Mouse (Mus musculus): ENCODE results near the gene Gtf3a. TPM values are rescaled to one million over a fixed set of nuclear protein-coding genes. Genes with fewer than 3 reads are reported as not detected.
"Not testable (repeated sequence)": the region's sequence is repeated elsewhere in the genome, so short reads cannot be mapped to it uniquely, and the experiment has no call there.

Gtf3a gene
- 102 and 125 TPM in 2 replicates for polyA plus RNA-seq (2016; fragmentation: Nextera tagmentation; extraction: Ambion mirVana)

GRCm38 (mm10) chr5:146948508-146949088 is at the start of gene Gtf3a:
Gene Gtf3a, plus strand, starts transcription at chr5:146948657.
- peak; percentile 96 for DNase-seq (ENCODE audit: low spot score)
- Histone ChIP-seq H3K4me3 (peak within 1 kb of the TSS; percentile 88), H3K27me3 (ENCODE audit: insufficient read depth, poor library complexity, severe bottlenecking) (no peaks in the 10 kb centered on the region), H3K4me1 (peaks cover 15% of the 10 kb centered on the region), H3K36me3 (peaks cover 32% of the 10 kb centered on the region), H3K9me3 (no peaks in the 10 kb centered on the region), H3K27ac (peak within 1 kb of the TSS; percentile 94)
- WGBS: under 1% methylated on average over 61 of the region's 62 CpGs

GRCm38 (mm10) chr5:146900331-146900730 is 48.1 kb upstream of the Gtf3a start:
- Histone ChIP-seq H3K9me3 (no peaks in the 10 kb centered on the region), H3K4me1 (no peaks in the 10 kb centered on the region)

GRCm38 (mm10) chr5:146901501-146901900 is 47.0 kb upstream of the Gtf3a start:
- no peak overlapping the region for H3K4me3 ChIP-seq
- DNase-seq (ENCODE audit: low spot score): no peak
- 78% methylated on average over 2 of the region's 2 CpGs for WGBS

More at GRCm38 (mm10) chr5:146900331-146900730, 48.1 kb upstream of the Gtf3a start:
- no peak for DNase-seq (ENCODE audit: low spot score)
- 61% methylated on average over 7 of the region's 7 CpGs for WGBS
- Histone ChIP-seq H3K4me3 (no peak overlapping the region), H3K36me3 (no peaks in the 10 kb centered on the region), H3K27me3 (ENCODE audit: insufficient read depth, poor library complexity, severe bottlenecking) (no peaks in the 10 kb centered on the region), H3K27ac (no peak overlapping the region)

GRCm38 (mm10) chr5:146904404-146904803 is 44.1 kb upstream of the Gtf3a start:
- H3K4me3 ChIP-seq: no peak overlapping the region
- no peaks in the 10 kb centered on the region for H3K27me3 ChIP-seq (ENCODE audit: insufficient read depth, poor library complexity, severe bottlenecking)
- no peaks in the 10 kb centered on the region for H3K9me3 ChIP-seq
- 35% methylated on average over 8 of the region's 8 CpGs for WGBS
- peak; percentile 87 for DNase-seq (ENCODE audit: low spot score)
- H3K4me1 ChIP-seq: peaks cover 7% of the 10 kb centered on the region; the same call in 1 of the 2 replicates
- no peaks in the 10 kb centered on the region for H3K36me3 ChIP-seq
- H3K27ac ChIP-seq: no peak overlapping the region

More at GRCm38 (mm10) chr5:146901501-146901900, 47.0 kb upstream of the Gtf3a start:
- Histone ChIP-seq H3K27me3 (ENCODE audit: insufficient read depth, poor library complexity, severe bottlenecking) (no peaks in the 10 kb centered on the region), H3K27ac (no peak overlapping the region), H3K9me3 (no peaks in the 10 kb centered on the region), H3K4me1 (0 out of 2 replicates have a peak, but pooled peaks cover 3% of the 10 kb centered on the region), H3K36me3 (no peaks in the 10 kb centered on the region)

- peak; percentile 86 for DNase-seq (ENCODE audit: low spot score)
- no peaks in the 10 kb centered on the region for H3K36me3 ChIP-seq
- no peaks in the 10 kb centered on the region for H3K9me3 ChIP-seq
- H3K4me3 ChIP-seq: 0 out of 2 replicates have a peak overlapping the region, but pooled peaks have one; percentile 27
- H3K27ac ChIP-seq: no peak overlapping the region
- H3K4me1 ChIP-seq: peaks cover 7% of the 10 kb centered on the region; the same call in 1 of the 2 replicates
- 24% methylated on average over 14 of the region's 14 CpGs for WGBS
- no peaks in the 10 kb centered on the region for H3K27me3 ChIP-seq (ENCODE audit: insufficient read depth, poor library complexity, severe bottlenecking)
These were observed 42.8 kb upstream of the Gtf3a start for GRCm38 (mm10) chr5:146905486-146906172.

GRCm38 (mm10) chr5:146907533-146907932 is 40.9 kb upstream of the Gtf3a start:
- H3K9me3 ChIP-seq: no peaks in the 10 kb centered on the region
- no peaks in the 10 kb centered on the region for H3K36me3 ChIP-seq
- no peak overlapping the region for H3K27ac ChIP-seq
- no peak for DNase-seq (ENCODE audit: low spot score)
- H3K4me3 ChIP-seq: no peak overlapping the region
- 39% methylated on average over 5 of the region's 5 CpGs for WGBS
- peaks cover 6% of the 10 kb centered on the region for H3K27me3 ChIP-seq (ENCODE audit: insufficient read depth, poor library complexity, severe bottlenecking)
- H3K4me1 ChIP-seq: peaks cover 12% of the 10 kb centered on the region

GRCm38 (mm10) chr5:146908629-146909028 is 39.8 kb upstream of the Gtf3a start:
- no peaks in the 10 kb centered on the region for H3K9me3 ChIP-seq
- no peak overlapping the region for H3K27ac ChIP-seq
- peaks cover 16% of the 10 kb centered on the region for H3K27me3 ChIP-seq (ENCODE audit: insufficient read depth, poor library complexity, severe bottlenecking)
- no peak overlapping the region for H3K4me3 ChIP-seq
- WGBS: 42% methylated on average over 11 of the region's 11 CpGs
- no peaks in the 10 kb centered on the region for H3K36me3 ChIP-seq
- peaks cover 12% of the 10 kb centered on the region for H3K4me1 ChIP-seq
- DNase-seq (ENCODE audit: low spot score): no peak

- DNase-seq (ENCODE audit: low spot score): no peak
- Histone ChIP-seq H3K27me3 (ENCODE audit: insufficient read depth, poor library complexity, severe bottlenecking) (peaks cover 21% of the 10 kb centered on the region), H3K36me3 (no peaks in the 10 kb centered on the region), H3K9me3 (no peaks in the 10 kb centered on the region), H3K4me1 (peaks cover 9% of the 10 kb centered on the region), H3K4me3 (no peak overlapping the region), H3K27ac (0 out of 2 replicates have a peak overlapping the region, but pooled peaks have one; percentile 12)
- 6% methylated on average over 9 of the region's 9 CpGs for WGBS
These were observed 36.3 kb upstream of the Gtf3a start for GRCm38 (mm10) chr5:146912206-146912605.

GRCm38 (mm10) chr5:146913355-146913754 is 35.1 kb upstream of the Gtf3a start:
- 80% methylated on average over 7 of the region's 7 CpGs for WGBS
- DNase-seq (ENCODE audit: low spot score): no peak

GRCm38 (mm10) chr5:146914088-146914766 is 34.2 kb upstream of the Gtf3a start:
- WGBS: 25% methylated on average over 9 of the region's 9 CpGs
- no peak overlapping the region for H3K27ac ChIP-seq
- no peak for DNase-seq (ENCODE audit: low spot score)

More at GRCm38 (mm10) chr5:146913355-146913754, 35.1 kb upstream of the Gtf3a start:
- Histone ChIP-seq H3K4me3 (no peak overlapping the region), H3K36me3 (no peaks in the 10 kb centered on the region), H3K27me3 (ENCODE audit: insufficient read depth, poor library complexity, severe bottlenecking) (peaks cover 21% of the 10 kb centered on the region), H3K4me1 (peaks cover 5% of the 10 kb centered on the region), H3K9me3 (no peaks in the 10 kb centered on the region), H3K27ac (no peak overlapping the region)

GRCm38 (mm10) chr5:146916273-146916672 is 32.2 kb upstream of the Gtf3a start:
- peaks cover 16% of the 10 kb centered on the region for H3K27me3 ChIP-seq (ENCODE audit: insufficient read depth, poor library complexity, severe bottlenecking)
- no peaks in the 10 kb centered on the region for H3K9me3 ChIP-seq
- H3K27ac ChIP-seq: no peak overlapping the region
- no peaks in the 10 kb centered on the region for H3K36me3 ChIP-seq
- no peak overlapping the region for H3K4me3 ChIP-seq
- H3K4me1 ChIP-seq: peaks cover 24% of the 10 kb centered on the region
- DNase-seq (ENCODE audit: low spot score): no peak
- WGBS: 57% methylated on average over 8 of the region's 8 CpGs

More at GRCm38 (mm10) chr5:146914088-146914766, 34.2 kb upstream of the Gtf3a start:
- Histone ChIP-seq H3K9me3 (no peaks in the 10 kb centered on the region), H3K27me3 (ENCODE audit: insufficient read depth, poor library complexity, severe bottlenecking) (peaks cover 21% of the 10 kb centered on the region), H3K4me3 (no peak overlapping the region), H3K36me3 (no peaks in the 10 kb centered on the region), H3K4me1 (peaks cover 5% of the 10 kb centered on the region)

- peaks cover 24% of the 10 kb centered on the region for H3K4me1 ChIP-seq
- no peak for DNase-seq (ENCODE audit: low spot score)
These were observed 31.7 kb upstream of the Gtf3a start for GRCm38 (mm10) chr5:146916806-146917205.

GRCm38 (mm10) chr5:146917357-146917756 is 31.1 kb upstream of the Gtf3a start:
- H3K27ac ChIP-seq; DNase-seq (ENCODE audit: low spot score); H3K4me3 ChIP-seq; H3K9me3 ChIP-seq; H3K36me3 ChIP-seq: not testable (repeated sequence)
- Histone ChIP-seq H3K4me1 (peaks cover 21% of the 10 kb centered on the region), H3K27me3 (ENCODE audit: insufficient read depth, poor library complexity, severe bottlenecking) (peaks cover 15% of the 10 kb centered on the region; the same call in 1 of the 2 replicates)
- 80% methylated on average over 6 of the region's 6 CpGs for WGBS

More at GRCm38 (mm10) chr5:146916806-146917205, 31.7 kb upstream of the Gtf3a start:
- Histone ChIP-seq H3K9me3 (no peaks in the 10 kb centered on the region), H3K27ac (no peak overlapping the region), H3K4me3 (no peak overlapping the region), H3K27me3 (ENCODE audit: insufficient read depth, poor library complexity, severe bottlenecking) (peaks cover 15% of the 10 kb centered on the region; the same call in 1 of the 2 replicates), H3K36me3 (no peaks in the 10 kb centered on the region)
- WGBS: 24% methylated on average over 6 of the region's 6 CpGs

Measured in heart, embryonic 10.5 days (tissue).